Mouse (Mus musculus) heart, adult 2 months (tissue): Measurements from ENCODE around the gene Stk33.

Source experiments
- CTCF ChIP-seq: fragments of 200-600 bp; IDR thresholded peaks from 2 replicates; pipeline ENCODE4 v1.8.1; 2022; ENCODE audit warnings: antibody characterized with exemption, mild to moderate bottlenecking, moderate library complexity
- POLR2A ChIP-seq: fragments of 200-500 bp; IDR thresholded peaks from 2 replicates; pipeline ENCODE4 v1.6.1; 2011; ENCODE audit warnings: mild to moderate bottlenecking, low read depth, low read length, control low read depth; ENCODE audit not compliant: insufficient read depth

DNA sequence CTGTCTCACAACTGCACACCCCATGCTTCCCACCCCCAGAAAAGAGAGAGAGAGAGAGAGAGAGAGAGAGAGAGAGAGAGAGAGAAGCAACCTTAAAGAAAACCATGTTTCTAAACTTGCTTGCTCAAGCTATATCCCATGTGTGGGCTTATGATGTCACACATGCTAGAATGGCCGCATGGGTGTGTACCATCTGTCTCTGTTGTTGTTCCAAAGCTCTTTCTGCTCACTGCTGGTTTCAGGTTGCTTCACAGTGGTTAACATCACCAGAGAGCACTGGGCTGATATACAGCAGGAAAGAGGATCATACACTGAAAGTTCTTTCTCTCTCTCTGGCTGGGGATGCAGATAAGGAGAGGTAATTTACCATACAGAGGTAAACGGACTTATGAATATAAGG is 28.7 kb upstream of the Stk33 start:
- TF ChIP-seq CTCF = no peak
- no peak for TF ChIP-seq POLR2A
